Mouse (Mus musculus) testis, adult 2 months (tissue): ENCODE data around the gene 4930579F01Rik.

Experiments
- CTCF ChIP-seq: fragments of 200-500 bp; IDR thresholded peaks from 2 replicates; pipeline ENCODE4 v1.5.1; 2012; ENCODE audit warnings: low read depth, mild to moderate bottlenecking, inconsistent platforms, low read length, moderate library complexity; ENCODE audit not compliant: control insufficient read depth, insufficient read depth, insufficient replicate concordance
- POLR2A ChIP-seq: fragments of 200-500 bp; IDR thresholded peaks from 2 replicates; pipeline ENCODE4 v1.6.1; 2012; ENCODE audit warnings: low read depth, mild to moderate bottlenecking, inconsistent platforms, low read length, moderate library complexity; ENCODE audit not compliant: control insufficient read depth

GRCm38 (mm10) chr3:138133916-138134315, 59.7 kb downstream of the 4930579F01Rik start:
- TF ChIP-seq CTCF = no peak
- no peak for TF ChIP-seq POLR2A
